Mouse (Mus musculus): ENCODE results near the gene Casq2.

Gene Casq2

GRCm38 (mm10) chr3:102190642-102191041 lies 104.4 kb downstream of the Casq2 start:
- no peak for DNase-seq (ENCODE audit: inconsistent age in 2 of 2, low spot score in 1 of 2)

DNA sequence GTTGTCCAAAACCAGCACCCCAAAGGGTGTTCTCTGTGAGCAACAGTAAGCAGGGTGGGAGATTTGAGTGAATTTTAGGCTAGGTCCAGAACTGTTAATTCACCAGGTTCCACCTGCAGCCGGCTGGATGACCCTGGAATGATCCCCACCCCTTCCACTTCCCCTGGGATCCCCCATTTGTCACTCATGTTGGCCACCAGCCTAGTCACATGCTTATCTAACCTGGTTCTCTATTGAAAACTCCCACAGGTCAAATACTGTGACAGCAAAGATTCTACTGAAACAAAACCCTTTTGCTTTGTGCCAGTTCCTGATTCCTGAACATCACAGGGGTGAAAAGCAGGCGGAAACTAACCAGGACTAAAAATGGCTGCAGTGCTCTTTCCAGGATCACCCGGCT lies 105.4 kb downstream of the Casq2 start:
- DNase-seq (ENCODE audit: inconsistent age in 2 of 2, low spot score in 1 of 2), result peak in 1 of 2 experiments; percentile 76

- DNase-seq (ENCODE audit: inconsistent age in 2 of 2, low spot score in 1 of 2), result peak in 1 of 2 experiments; percentile 43
Observed at GRCm38 (mm10) chr3:102192621-102193020, 106.4 kb downstream of the Casq2 start.

DNA sequence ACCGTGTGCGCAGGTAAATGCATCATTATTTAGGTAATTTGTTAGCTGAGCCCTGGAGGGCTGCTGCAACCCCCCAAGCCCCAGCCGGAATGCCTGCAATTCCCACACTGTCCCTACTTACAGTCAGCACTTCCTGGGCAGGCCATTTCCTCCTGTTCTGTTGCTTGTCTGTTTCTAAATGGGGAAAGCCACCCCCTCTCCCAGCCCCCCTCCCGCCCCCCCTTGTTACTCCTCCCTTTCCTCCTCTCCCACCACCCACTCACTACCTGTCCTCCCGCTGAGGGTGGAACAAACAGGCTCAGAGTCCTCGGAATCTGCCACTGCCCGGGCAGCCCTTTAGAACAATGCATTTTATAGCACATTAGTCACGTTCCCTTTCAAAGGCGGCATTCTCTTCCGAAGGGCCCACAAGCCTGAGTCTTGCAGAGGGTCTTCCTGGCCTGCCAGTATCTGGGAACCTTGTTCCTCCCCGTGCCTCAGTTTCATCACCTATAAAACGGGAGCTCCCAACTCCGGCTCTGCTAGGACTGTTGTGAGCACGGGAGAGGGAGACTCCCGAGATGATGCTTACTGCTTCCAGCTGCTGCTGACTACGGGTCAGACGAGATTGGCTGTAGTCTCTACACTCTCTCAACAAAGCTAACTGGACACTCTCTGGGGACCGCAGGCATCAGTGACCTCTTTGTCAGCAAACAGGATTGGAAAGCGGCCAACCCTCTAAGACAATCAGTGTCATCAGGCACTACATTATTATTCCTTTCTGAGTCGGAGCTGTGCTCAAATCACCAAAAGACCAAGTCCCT lies 107.5 kb downstream of the Casq2 start:
- peak in 1 of 2 experiments; percentile 57 for DNase-seq (ENCODE audit: inconsistent age in 2 of 2, low spot score in 1 of 2)

DNA sequence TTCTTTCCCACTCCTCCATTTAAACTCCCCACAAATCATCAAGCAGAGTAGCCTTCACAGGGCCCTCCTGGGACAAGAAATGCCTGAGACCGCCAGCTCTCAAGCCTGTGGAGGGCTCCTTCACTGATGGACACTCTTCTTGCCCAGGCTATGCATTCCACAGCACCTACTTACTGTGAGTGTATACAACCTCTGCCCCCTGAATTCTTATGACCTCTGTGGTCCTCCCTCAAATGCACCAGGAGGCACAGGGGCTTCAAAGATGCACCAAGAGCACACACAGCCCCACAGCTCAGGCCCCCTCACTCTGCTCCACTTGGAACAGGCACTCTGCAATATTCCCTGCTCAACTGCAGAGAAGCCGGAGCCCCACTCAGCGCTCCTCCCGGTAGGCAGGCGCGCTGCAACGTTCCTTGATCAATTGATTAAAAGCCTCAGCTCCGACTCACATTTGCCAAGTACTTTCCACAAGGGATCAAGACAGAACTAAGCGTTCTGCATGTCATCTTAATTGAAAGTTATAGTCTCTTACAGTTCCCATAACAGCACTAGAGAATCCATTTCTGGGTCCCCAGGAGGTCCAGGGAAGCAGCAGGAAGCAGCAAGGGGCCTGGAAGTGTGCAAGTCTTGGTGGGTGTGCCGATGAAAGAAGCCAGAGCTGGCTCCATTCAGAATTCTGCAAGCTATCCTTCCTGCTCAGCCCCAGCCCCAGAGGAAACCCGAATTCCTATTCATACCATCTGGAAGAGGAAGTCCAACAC lies 108.3 kb downstream of the Casq2 start:
- DNase-seq (ENCODE audit: inconsistent age in 2 of 2, low spot score in 1 of 2), result no peak

GRCm38 (mm10) chr3:102195762-102196161 lies 109.5 kb downstream of the Casq2 start:
- no peak for DNase-seq (ENCODE audit: inconsistent age in 2 of 2, low spot score in 1 of 2)
